Mouse (Mus musculus) left cerebral cortex, postnatal 4 days (tissue): ENCODE data around the gene Eps15. TPM values are rescaled to one million over a fixed set of nuclear protein-coding genes. Genes with fewer than 3 reads are reported as not detected.
A peak's percentile ranks its signal among the peaks of the same experiment; 100 is the strongest.
"Not testable (repeated sequence)": the region's sequence is repeated elsewhere in the genome, so short reads cannot be mapped to it uniquely, and the experiment has no call there.

Source experiments
- DNase-seq: peaks from one replicate; pipeline ENCODE4 v3.0.0-alpha.2; 2022
- intact Hi-C: fragments of 180-260 bp; cut with DNase I; formaldehyde crosslinking; loops from one replicate; pipeline ENCODE4 v1.15.1; 2025
- total RNA-seq, 2 experiments: library from RNA; stranded (reverse); gene quantifications; 2 replicates each; pipeline ENCODE4 v1.2.3; 2021

Gene Eps15
- total RNA-seq, 2 experiments from 2014 or later: 97.7 to 103 TPM

- intact Hi-C loops: no loop called here
- no peak for DNase-seq
Measured at GRCm38 (mm10) chr4:109394314-109395074, 114.4 kb downstream of the Eps15 start.

- DNase-seq: peak; percentile 32
- intact Hi-C loops: no loop called here
Measured at GRCm38 (mm10) chr4:109400366-109400980, 120.4 kb downstream of the Eps15 start.

DNA sequence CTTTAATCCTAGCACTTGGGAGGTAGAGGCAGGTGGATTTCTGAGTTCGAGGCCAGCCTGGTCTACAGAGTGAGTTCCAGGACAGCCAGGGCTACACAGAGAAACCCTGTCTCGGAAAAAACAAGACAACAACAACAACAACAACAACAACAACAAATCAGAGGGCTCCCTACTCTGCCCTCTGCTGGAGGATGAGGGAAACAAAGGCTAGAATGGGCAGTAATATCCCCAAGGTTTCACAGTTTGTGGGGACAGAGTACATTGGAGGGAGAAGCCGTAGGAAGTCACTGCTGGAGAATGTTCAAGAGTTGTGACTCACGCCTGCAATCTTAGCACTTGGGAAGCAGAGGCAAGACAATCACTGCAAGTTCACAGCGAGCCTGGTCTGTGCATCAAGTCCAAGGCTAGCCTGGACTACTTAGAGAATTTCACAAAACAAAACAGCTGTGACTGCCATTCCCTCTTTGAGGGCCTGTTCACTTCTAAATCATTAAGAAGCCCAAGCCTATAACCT, 121.2 kb downstream of the Eps15 start:
- intact Hi-C loops: no loop called here
- DNase-seq: no peak

DNA sequence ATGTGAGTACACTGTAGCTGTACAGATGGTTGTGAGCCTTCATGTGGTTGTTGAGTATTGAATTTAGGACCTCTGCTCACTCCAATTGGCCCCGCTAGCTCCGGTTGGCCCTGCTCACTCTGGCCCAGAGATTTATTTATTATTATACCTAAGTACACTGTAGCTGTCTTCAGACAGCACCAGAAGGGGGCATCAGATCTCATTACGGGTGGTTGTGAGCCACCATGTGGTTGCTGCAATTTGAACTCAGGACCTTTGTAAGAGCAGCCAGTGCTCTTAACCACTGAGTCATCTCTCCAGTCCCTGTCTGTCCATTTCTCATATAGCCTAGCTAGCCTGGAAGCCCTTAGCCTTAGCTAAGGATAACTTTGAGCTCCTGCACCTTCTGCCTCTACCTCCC, 124.8 kb downstream of the Eps15 start:
- DNase-seq, intact Hi-C loops: not testable (repeated sequence)

GRCm38 (mm10) chr4:109405415-109405814, 125.3 kb downstream of the Eps15 start:
- intact Hi-C loops: no loop called here
- no peak for DNase-seq

DNA sequence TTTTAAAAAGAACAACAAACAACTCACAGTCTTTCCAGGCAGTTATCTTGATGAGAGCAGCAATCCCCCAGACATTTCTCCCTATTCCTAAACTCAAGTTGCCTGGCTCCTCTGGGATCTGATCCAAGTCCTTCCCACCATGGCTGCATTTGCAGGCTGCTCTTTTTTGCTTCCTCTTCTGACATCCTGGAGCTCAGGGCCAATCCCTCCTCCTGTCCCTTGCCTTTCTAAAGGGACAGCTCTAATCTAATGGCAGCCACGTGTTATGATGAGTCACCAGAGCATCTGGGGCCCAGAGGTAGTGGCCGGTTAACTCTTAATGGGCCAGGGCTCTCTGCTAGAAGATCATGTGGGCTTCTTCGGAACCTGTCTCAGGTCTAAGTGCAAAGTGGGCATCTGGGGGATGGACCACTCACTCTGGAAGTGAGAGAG, 126.0 kb downstream of the Eps15 start:
- intact Hi-C loops: no loop called here

GRCm38 (mm10) chr4:109406486-109407175, 126.6 kb downstream of the Eps15 start, which contains the start of gene Ttc39a:
Ttc39a (plus strand) TSS chr4:109406623.
- intact Hi-C loops: no loop called here
- DNase-seq: peak; percentile 40

More for the DNA sequence above, 126.0 kb downstream of the Eps15 start:
- peak; percentile 61 for DNase-seq

GRCm38 (mm10) chr4:109407176-109407520, 127.1 kb downstream of the Eps15 start:
- intact Hi-C loops: no loop called here
- DNase-seq: no peak

DNA sequence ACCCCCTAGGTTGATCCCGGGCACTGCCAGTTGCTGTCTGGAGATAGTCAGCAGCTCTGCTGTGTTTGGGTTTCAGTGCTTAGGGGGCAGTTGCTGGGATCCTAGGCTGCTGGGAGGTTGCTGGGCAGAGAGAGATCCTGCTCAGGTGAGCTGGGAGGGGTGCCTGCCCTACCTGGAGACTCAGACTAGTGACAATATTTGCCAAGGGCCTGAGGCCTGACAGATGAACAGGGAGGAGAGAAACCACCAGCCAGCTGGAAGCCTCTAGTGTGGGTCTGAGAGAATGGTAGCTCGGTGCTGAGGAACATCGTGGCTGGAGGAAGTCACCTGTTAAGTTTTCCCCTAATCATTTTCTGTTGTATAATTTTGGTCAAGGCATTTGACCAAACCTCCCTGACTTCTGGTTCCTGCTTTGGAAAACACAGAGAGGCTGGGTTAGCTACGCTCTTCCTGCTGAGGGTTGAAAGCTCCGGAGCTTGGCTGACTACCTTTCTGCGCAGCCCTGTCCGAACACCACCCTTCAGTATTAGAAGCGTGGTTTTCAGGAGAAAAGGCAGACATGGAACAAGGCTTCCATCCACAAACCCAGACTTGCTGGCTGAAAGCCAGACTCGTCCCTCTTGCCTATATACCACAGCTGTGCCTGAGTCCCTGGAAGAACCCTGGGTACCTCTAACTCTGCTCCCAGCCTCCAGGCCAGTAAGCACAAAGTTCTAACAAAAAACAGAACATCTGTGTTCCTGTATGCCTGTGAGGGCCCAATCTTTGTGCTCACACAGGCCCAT, 127.8 kb downstream of the Eps15 start:
- intact Hi-C loops: no loop called here
- peak; percentile 23 for DNase-seq

DNA sequence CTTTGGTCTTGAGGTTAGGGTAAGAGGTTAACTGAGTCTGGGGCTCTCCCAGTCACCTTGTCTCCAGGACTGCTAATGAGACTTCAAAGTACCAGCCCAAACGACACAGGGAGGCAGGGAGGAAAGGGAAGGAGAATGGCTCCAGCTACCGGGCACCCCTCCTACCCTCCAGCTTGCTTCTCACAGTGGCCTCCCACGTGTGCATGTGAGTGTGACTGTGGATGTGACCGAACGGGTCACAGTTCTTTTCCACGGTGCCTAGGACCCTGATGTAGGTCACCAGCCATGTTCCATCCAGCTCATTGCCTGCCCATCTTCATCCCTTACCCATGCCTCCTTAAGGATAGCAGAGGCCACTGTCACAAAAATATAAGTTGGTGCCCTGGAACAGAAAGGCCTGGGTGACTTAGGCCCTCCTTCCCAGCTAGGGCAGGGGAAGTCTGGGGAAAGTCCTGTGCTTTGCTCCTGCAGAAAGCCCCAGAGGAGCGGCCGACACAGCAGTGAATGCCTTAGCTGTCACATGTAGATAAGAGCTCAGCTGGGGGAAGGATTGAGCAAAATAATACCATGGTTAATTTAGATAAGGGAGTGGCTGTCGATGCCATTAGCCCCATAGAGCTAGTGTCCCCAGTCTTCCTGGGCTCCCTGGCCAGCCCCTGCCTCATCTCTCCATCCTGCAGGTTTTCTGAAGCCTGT, 130.8 kb downstream of the Eps15 start:
- intact Hi-C loops: no loop called here

GRCm38 (mm10) chr4:109411377-109411967, 131.4 kb downstream of the Eps15 start:
- intact Hi-C loops: no loop called here
- no peak for DNase-seq

More for the DNA sequence above, 130.8 kb downstream of the Eps15 start:
- DNase-seq: no peak

DNA sequence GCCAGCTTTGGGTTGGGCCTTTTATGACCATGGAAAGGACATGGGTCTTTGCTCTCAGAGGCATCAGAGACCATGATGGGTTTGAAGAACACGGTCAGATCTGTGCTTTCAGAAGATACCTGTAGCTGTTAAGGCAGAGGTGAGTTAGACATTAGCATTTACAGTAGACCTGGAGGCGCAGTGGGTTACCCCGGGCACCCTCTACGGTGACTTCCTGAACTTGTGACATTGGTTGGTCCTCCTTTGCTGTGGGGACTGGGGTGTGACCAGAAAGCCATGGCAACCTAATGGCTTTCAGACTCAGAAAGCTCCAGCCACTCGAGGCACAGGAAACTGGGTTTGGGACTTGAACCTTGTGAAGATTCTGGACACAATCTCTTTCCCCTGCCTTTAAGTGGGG, 132.2 kb downstream of the Eps15 start:
- intact Hi-C loops: no loop called here
- DNase-seq: no peak

GRCm38 (mm10) chr4:109417998-109418397, 137.9 kb downstream of the Eps15 start:
- intact Hi-C loops: no loop called here
- no peak for DNase-seq

DNA sequence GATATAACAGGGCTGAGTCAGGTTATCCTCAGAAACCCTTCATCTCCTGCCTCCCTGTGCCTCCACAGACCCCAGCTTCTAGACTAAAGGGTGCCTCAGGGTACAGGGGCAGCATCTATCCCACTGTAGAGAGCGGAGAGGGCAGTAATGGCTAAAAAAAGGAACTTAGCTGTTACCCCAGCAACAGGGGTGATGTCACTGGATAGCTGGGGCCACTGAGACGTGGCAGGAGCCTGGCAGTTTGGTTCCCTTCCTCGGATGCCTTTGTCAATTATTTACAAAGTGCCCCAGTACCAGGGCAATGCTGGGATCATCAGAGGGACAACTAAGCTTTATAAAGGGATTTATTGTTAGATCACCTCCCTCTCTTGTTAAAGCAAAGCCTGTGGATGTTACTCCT, 138.9 kb downstream of the Eps15 start:
- DNase-seq: no peak
- intact Hi-C loops: no loop called here

DNA sequence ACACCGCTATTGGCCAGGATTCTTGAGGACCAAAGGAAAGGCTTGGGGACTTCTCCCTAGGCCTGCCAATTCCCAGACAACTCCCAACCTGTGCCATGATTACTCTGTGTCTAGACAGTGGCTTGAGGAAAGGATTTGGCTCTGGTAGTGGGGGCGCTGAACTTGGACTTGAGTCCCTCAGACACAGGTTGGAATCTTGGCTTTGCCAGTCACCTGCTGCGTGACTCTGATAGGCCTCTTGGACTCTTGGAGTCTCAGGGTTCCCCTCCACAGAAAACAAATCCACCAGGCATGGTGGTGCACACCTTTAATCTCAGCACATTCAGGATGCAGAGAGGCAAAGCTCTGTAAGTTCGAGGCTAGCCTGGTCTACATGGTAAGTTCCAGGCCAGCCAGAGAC, 139.5 kb downstream of the Eps15 start:
- intact Hi-C loops: no loop called here
- no peak for DNase-seq

- peak; percentile 41 for DNase-seq
- intact Hi-C loops: no loop called here
Measured at GRCm38 (mm10) chr4:109420138-109420795, 140.2 kb downstream of the Eps15 start.

DNA sequence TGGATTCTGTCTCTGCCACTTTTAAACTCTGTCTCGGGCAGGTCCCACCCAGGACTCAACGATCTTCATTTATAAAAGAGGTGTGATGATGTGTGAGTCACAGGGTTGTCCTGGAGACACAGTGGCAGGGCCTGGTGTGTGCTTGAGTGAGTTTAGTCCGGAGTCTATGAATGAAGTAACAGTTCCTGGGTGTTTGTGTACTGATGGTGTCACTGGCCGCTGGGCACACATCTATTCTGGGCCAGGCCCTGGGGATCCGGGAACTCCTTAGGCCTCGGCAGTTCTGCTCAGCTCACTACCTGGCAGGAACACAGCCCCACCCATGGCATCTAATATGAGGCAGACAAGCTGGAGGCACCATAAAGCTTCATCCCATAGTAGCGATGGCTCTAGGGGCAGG, 141.5 kb downstream of the Eps15 start:
- no peak for DNase-seq
- intact Hi-C loops: no loop called here

DNA sequence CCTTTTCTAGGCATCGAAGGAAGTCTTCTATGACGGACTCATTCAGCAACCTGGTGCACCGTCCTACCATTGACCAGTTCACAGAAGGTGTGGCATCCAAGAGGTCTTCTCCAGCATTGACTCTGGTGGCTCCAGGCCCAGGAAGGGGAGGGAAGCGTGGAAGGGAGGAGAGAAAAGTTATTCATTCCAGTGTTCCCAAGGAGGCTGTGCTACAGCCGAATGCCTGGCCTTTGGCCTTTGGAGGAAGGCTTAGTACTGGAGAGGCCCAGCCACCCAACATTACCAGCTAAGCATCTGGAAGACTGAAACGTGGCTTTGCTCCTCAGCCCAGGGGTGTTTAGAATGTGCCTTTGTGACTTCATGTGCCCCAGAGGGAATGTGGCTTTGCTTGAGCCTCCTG, 142.4 kb downstream of the Eps15 start:
- DNase-seq: no peak
- intact Hi-C loops: no loop called here

DNA sequence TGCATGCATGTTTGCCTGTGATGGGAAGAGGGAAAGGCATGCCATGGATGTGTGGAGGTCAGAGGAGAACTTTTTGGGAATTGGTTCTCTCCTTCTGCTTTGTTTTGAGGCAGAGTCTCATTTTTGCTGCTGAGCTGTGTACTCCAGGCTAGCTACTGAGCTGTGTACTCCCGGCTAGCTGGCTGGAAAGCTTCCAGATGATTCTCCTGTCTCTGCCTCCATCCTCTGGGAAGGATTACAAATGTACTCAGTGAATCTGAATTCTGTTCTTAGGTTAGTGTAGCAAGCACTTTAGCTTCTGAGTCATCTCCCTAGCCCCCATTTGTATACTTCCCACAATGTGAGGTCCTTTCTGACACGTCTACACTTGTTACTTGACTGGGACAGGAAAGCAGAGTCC, 143.4 kb downstream of the Eps15 start:
- no peak for DNase-seq
- intact Hi-C loops: no loop called here
